Mouse (Mus musculus): ENCODE measurements around the gene Setd6.

GRCm38 (mm10) chr8:95678024-95678611 is 37.6 kb upstream of the Setd6 start:
- no peak for TF ChIP-seq POLR2A (IDR thresholded peaks at IDR 0.05; ENCODE audit: control insufficient read depth, low read depth, low read length)
- no peak for TF ChIP-seq CTCF (IDR thresholded peaks at IDR 0.05; ENCODE audit: control insufficient read depth, insufficient read depth, insufficient replicate concordance, low read depth, low read length)
